Mouse (Mus musculus): Measurements from ENCODE around the gene Nhlrc1.

DNA sequence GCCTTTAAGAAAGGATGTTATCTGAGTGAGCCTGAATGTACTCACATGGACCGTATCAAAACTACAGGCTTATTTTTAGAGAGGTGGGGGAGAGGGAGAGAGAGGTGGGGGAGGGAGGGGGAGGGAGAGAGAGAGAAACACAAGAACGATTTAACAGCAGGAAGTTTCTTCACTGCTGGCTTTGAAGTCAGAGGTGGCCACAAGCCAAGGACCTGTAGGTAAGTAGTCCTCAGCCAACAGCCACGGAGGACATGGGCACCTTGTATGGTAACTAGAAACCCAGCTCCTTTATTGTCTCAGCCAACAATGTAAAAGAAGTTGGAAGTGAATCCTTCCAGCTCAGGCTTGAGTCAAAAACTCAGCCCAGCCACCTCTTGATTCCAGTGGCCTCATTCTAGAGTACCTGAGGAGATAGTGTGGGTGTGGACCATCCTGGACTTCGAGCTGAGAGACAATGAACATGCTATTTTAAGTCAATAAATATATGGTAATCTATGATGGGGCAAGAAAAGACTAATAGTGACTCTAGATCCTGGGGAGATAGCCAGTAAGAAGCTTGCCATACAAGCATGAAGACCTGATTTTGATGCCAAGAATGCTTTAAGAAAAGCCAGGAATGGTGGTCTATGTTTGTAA is 24.2 kb downstream of the Nhlrc1 start:
- TF ChIP-seq CTCF (IDR thresholded peaks at IDR 0.05; ENCODE audit: low read depth, low read length) (no peak), EP300 (IDR thresholded peaks at IDR 0.05; ENCODE audit: insufficient read depth, low read depth, low read length) (no peak), POLR2A (IDR thresholded peaks at IDR 0.05; ENCODE audit: insufficient read depth, low read length) (no peak)
